Mouse (Mus musculus) ovary, adult 18-20 months (tissue): ENCODE data around the gene Col11a2.
"Not testable (repeated sequence)": the region's sequence is repeated elsewhere in the genome, so short reads cannot be mapped to it uniquely, and the experiment has no call there.

Source experiments
- DNase-seq: peaks from one replicate; pipeline ENCODE4 v3.0.0; 2022; ENCODE audit warnings: low spot score, mixed read lengths

The Col11a2 gene

GRCm38 (mm10) chr17:34038878-34039561 lies at the start of gene Col11a2:
Gene Col11a2 (plus strand): TSS chr17:34039437.
- no peak for DNase-seq

GRCm38 (mm10) chr17:33991788-33992664 lies 47.2 kb upstream of the Col11a2 start:
- no peak for DNase-seq

- DNase-seq: no peak
These were observed 44.3 kb upstream of the Col11a2 start for GRCm38 (mm10) chr17:33994959-33995358.

- DNase-seq: no peak
These were observed 43.6 kb upstream of the Col11a2 start for GRCm38 (mm10) chr17:33995651-33996050.

- DNase-seq: not testable (repeated sequence)
These were observed 42.2 kb upstream of the Col11a2 start for GRCm38 (mm10) chr17:33997025-33997424.

GRCm38 (mm10) chr17:33998697-33999096 lies 40.5 kb upstream of the Col11a2 start:
- DNase-seq: not testable (repeated sequence)

- no peak for DNase-seq
These were observed 39.7 kb upstream of the Col11a2 start for GRCm38 (mm10) chr17:33999341-34000149.

GRCm38 (mm10) chr17:34000150-34000537 lies 39.1 kb upstream of the Col11a2 start, which contains the start of gene H2-K1:
Gene H2-K1 (minus strand): TSS chr17:34000347.
- peak; percentile 85 for DNase-seq

GRCm38 (mm10) chr17:34000796-34001195 lies 38.4 kb upstream of the Col11a2 start:
- DNase-seq: not testable (repeated sequence)

- DNase-seq: no peak
These were observed 35.8 kb upstream of the Col11a2 start for GRCm38 (mm10) chr17:34003426-34003825.

GRCm38 (mm10) chr17:34006570-34006969 lies 32.7 kb upstream of the Col11a2 start:
- no peak for DNase-seq

GRCm38 (mm10) chr17:34010156-34010555 lies 29.1 kb upstream of the Col11a2 start:
- DNase-seq: no peak

- DNase-seq: no peak
These were observed 25.8 kb upstream of the Col11a2 start for GRCm38 (mm10) chr17:34013436-34013835.

- no peak for DNase-seq
These were observed 17.5 kb upstream of the Col11a2 start for GRCm38 (mm10) chr17:34021539-34022413.

- DNase-seq: no peak
These were observed 16.8 kb upstream of the Col11a2 start for GRCm38 (mm10) chr17:34022414-34022783.

- DNase-seq: no peak
These were observed 16.2 kb upstream of the Col11a2 start for GRCm38 (mm10) chr17:34022987-34023386.

GRCm38 (mm10) chr17:34023678-34024077 lies 15.6 kb upstream of the Col11a2 start:
- DNase-seq: no peak

- no peak for DNase-seq
These were observed 14.9 kb upstream of the Col11a2 start, which contains the start of gene Ring1 for GRCm38 (mm10) chr17:34024317-34024821. Gene Ring1 (minus strand): TSS chr17:34024680.

GRCm38 (mm10) chr17:34024861-34025755 lies 14.1 kb upstream of the Col11a2 start:
- no peak for DNase-seq

GRCm38 (mm10) chr17:34025756-34026151 lies 13.5 kb upstream of the Col11a2 start:
- no peak for DNase-seq
